Mouse (Mus musculus) MEL (cell line): ENCODE measurements around the gene Kcnj15. TPM values are rescaled to one million over a fixed set of nuclear protein-coding genes. Genes with fewer than 3 reads are reported as not detected.

Experiments used
- DNase-seq: peaks from one replicate; pipeline ENCODE4 v3.0.0; 2011; ENCODE audit warnings: low read depth, low spot score
- H3K27ac ChIP-seq: 2 replicates; pipeline ENCODE4 v1.5.1; 2012; ENCODE audit warnings: low read depth, mild to moderate bottlenecking, control low read depth, low read length, moderate library complexity; ENCODE audit not compliant: control insufficient read depth
- H3K27me3 ChIP-seq, 2 experiments: fragments of 150-350 bp in 1 of 2; sonication (generic) in 1 of 2; 2 replicates each; pipeline ENCODE4 v1.6.1; 2012; ENCODE audit warnings: low read length in 2 of 2, mild to moderate bottlenecking in 2 of 2, improper control_type of control experiment in 1 of 2, moderate library complexity in 1 of 2; ENCODE audit not compliant: insufficient read depth in 2 of 2, control insufficient read depth in 1 of 2
- H3K36me3 ChIP-seq, 2 experiments: 2 replicates each; pipeline ENCODE4 v1.6.1; 2012 to 2014; ENCODE audit warnings: low read length in 2 of 2, improper control_type of control experiment in 1 of 2, inconsistent platforms in 1 of 2, mild to moderate bottlenecking in 1 of 2; ENCODE audit not compliant: insufficient read depth in 2 of 2, control insufficient read depth in 1 of 2
- H3K4me1 ChIP-seq, 2 experiments: fragments of 150-350 bp in 1 of 2; sonication (generic) in 1 of 2; 2 replicates each; pipeline ENCODE4 v1.6.1; 2012; ENCODE audit warnings: low read length in 2 of 2, improper control_type of control experiment in 1 of 2, mild to moderate bottlenecking in 1 of 2; ENCODE audit not compliant: insufficient read depth in 2 of 2, control insufficient read depth in 1 of 2
- H3K4me3 ChIP-seq, 2 experiments: fragments of 150-350 bp in 1 of 2; sonication (generic) in 1 of 2; 2 replicates each; pipeline ENCODE4 v1.5.1; 2012; ENCODE audit warnings: low read depth in 2 of 2, low read length in 2 of 2, mild to moderate bottlenecking in 2 of 2, moderate library complexity in 2 of 2, control low read depth in 1 of 2, improper control_type of control experiment in 1 of 2; ENCODE audit not compliant: control insufficient read depth in 1 of 2, insufficient read depth in 1 of 2
- H3K79me2 ChIP-seq: 2 replicates; pipeline ENCODE4 v1.6.1; 2012; ENCODE audit warnings: mild to moderate bottlenecking, low read length, moderate library complexity; ENCODE audit not compliant: control insufficient read depth, poor library complexity, insufficient read depth
- H3K9ac ChIP-seq: 2 replicates; pipeline ENCODE4 v1.6.1; 2012; ENCODE audit warnings: low read depth, mild to moderate bottlenecking, control low read depth, low read length, moderate library complexity; ENCODE audit not compliant: control insufficient read depth, poor library complexity, severe bottlenecking
- H3K9me3 ChIP-seq: fragments of 150-350 bp; sonication (generic); replicated peaks from 2 replicates; pipeline ENCODE4 v1.6.1; 2012; ENCODE audit warnings: mild to moderate bottlenecking, low read length, improper control_type of control experiment, moderate library complexity; ENCODE audit not compliant: insufficient read depth
- BHLHE40 ChIP-seq: IDR thresholded peaks from 2 replicates; pipeline ENCODE4 v1.6.1; 2012; ENCODE audit warnings: low read depth, mild to moderate bottlenecking, inconsistent platforms, low read length, improper control_type of control experiment, borderline replicate concordance
- CHD1 ChIP-seq: IDR thresholded peaks from 2 replicates; pipeline ENCODE4 v1.6.1; 2012; ENCODE audit warnings: low read depth, mild to moderate bottlenecking, inconsistent platforms, low read length, improper control_type of control experiment
- CHD2 ChIP-seq: IDR thresholded peaks from 2 replicates; pipeline ENCODE4 v1.6.1; 2011; ENCODE audit warnings: low read length, improper control_type of control experiment
- CTCF ChIP-seq, 3 experiments: IDR thresholded peaks in 2 of 3; conservative IDR thresholded peaks in 1 of 3; 2 replicates each; pipeline ENCODE4 v1.5.1; 2011 to 2012; ENCODE audit warnings: low read length in 3 of 3, low read depth in 2 of 3, mild to moderate bottlenecking in 2 of 3, improper control_type of control experiment in 1 of 3, inconsistent platforms in 1 of 3, mixed read lengths in 1 of 3, moderate library complexity in 1 of 3; ENCODE audit not compliant: control insufficient read depth in 1 of 3, insufficient read depth in 1 of 3, poor library complexity in 1 of 3, severe bottlenecking in 1 of 3
- ETS1 ChIP-seq: IDR thresholded peaks from 2 replicates; pipeline ENCODE4 v1.6.1; 2012; ENCODE audit warnings: low read depth, mild to moderate bottlenecking, inconsistent platforms, low read length, improper control_type of control experiment, moderate library complexity
- GABPA ChIP-seq: IDR thresholded peaks from 2 replicates; pipeline ENCODE4 v1.6.1; 2012; ENCODE audit warnings: low read depth, mild to moderate bottlenecking, inconsistent platforms, low read length, improper control_type of control experiment, moderate library complexity
- KAT2A ChIP-seq: conservative IDR thresholded peaks from 2 replicates; pipeline ENCODE4 v1.6.1; 2012; ENCODE audit warnings: low read depth, low read length, improper control_type of control experiment, inconsistent platforms
- MAFK ChIP-seq: IDR thresholded peaks from 2 replicates; pipeline ENCODE4 v1.6.1; 2011; ENCODE audit warnings: low read depth, mild to moderate bottlenecking, low read length, improper control_type of control experiment, borderline replicate concordance
- MAX ChIP-seq: IDR thresholded peaks from 2 replicates; pipeline ENCODE4 v1.6.1; 2011; ENCODE audit warnings: low read length, improper control_type of control experiment
- MEF2A ChIP-seq: IDR thresholded peaks from 2 replicates; pipeline ENCODE4 v1.6.1; 2014; ENCODE audit warnings: low read depth, mild to moderate bottlenecking, inconsistent platforms, low read length, improper control_type of control experiment; ENCODE audit not compliant: poor library complexity, insufficient replicate concordance, severe bottlenecking; ENCODE audit errors: extremely low read depth
- MXI1 ChIP-seq: IDR thresholded peaks from 2 replicates; pipeline ENCODE4 v1.6.1; 2011; ENCODE audit warnings: mild to moderate bottlenecking, low read depth, low read length, improper control_type of control experiment
- MYB ChIP-seq: IDR thresholded peaks from 2 replicates; pipeline ENCODE4 v1.6.1; 2011; ENCODE audit warnings: mild to moderate bottlenecking, low read depth, low read length, improper control_type of control experiment
- NRF1 ChIP-seq: IDR thresholded peaks from 2 replicates; pipeline ENCODE4 v1.6.1; 2014; ENCODE audit warnings: low read depth, mild to moderate bottlenecking, inconsistent platforms, low read length, improper control_type of control experiment, moderate library complexity; ENCODE audit not compliant: poor library complexity, insufficient read depth, severe bottlenecking
- POLR2AphosphoS2 ChIP-seq: IDR thresholded peaks from 2 replicates; pipeline ENCODE4 v1.6.1; 2011; ENCODE audit warnings: low read length, improper control_type of control experiment
- POLR2AphosphoS5 ChIP-seq: IDR thresholded peaks from 2 replicates; pipeline ENCODE4 v1.6.1; 2012; ENCODE audit warnings: low read depth, borderline replicate concordance, mild to moderate bottlenecking, inconsistent platforms, low read length, moderate library complexity, mixed read lengths
- RAD21 ChIP-seq: IDR thresholded peaks from 2 replicates; pipeline ENCODE4 v1.6.1; 2011; ENCODE audit warnings: mild to moderate bottlenecking, low read depth, low read length, improper control_type of control experiment
- RCOR1 ChIP-seq: IDR thresholded peaks from 2 replicates; pipeline ENCODE4 v1.6.1; 2012; ENCODE audit warnings: low read depth, mild to moderate bottlenecking, inconsistent platforms, low read length, improper control_type of control experiment
- SMC3 ChIP-seq: IDR thresholded peaks from 2 replicates; pipeline ENCODE4 v1.6.1; 2011; ENCODE audit warnings: low read depth, low read length, improper control_type of control experiment
- TAL1 ChIP-seq: IDR thresholded peaks from 2 replicates; pipeline ENCODE4 v1.6.1; 2012; ENCODE audit warnings: mild to moderate bottlenecking, inconsistent platforms, low read length, moderate library complexity, mixed read lengths
- TCF12 ChIP-seq: IDR thresholded peaks from 2 replicates; pipeline ENCODE4 v1.6.1; 2014; ENCODE audit warnings: low read depth, mild to moderate bottlenecking, inconsistent platforms, low read length, improper control_type of control experiment, moderate library complexity
- USF2 ChIP-seq, 2 experiments: IDR thresholded peaks; 2 replicates each; pipeline ENCODE4 v1.6.1; 2011 to 2012; ENCODE audit warnings: improper control_type of control experiment in 2 of 2, low read length in 2 of 2, borderline replicate concordance in 1 of 2, inconsistent platforms in 1 of 2, low read depth in 1 of 2, mild to moderate bottlenecking in 1 of 2; ENCODE audit not compliant: insufficient read depth in 1 of 2
- ZC3H11A ChIP-seq: IDR thresholded peaks from 2 replicates; pipeline ENCODE4 v1.6.1; 2012; ENCODE audit warnings: low read depth, mild to moderate bottlenecking, inconsistent platforms, low read length, improper control_type of control experiment
- ZKSCAN1 ChIP-seq: IDR thresholded peaks from 2 replicates; pipeline ENCODE4 v1.6.1; 2012; ENCODE audit warnings: low read depth, mild to moderate bottlenecking, inconsistent platforms, low read length, improper control_type of control experiment, moderate library complexity
- ZMIZ1 ChIP-seq: IDR thresholded peaks from 2 replicates; pipeline ENCODE4 v1.6.1; 2012; ENCODE audit warnings: low read depth, mild to moderate bottlenecking, inconsistent platforms, low read length, improper control_type of control experiment, moderate library complexity
- ZNF384 ChIP-seq: IDR thresholded peaks from 2 replicates; pipeline ENCODE4 v1.6.1; 2012; ENCODE audit warnings: low read depth, mild to moderate bottlenecking, inconsistent platforms, low read length, improper control_type of control experiment
- polyA plus RNA-seq, 2 experiments: library from polyadenylated mRNA; stranded (reverse) in 1 of 2; unstranded in 1 of 2; fragments of >175 nt in 1 of 2; fragments of >200 nt in 1 of 2; gene quantifications; 2 replicates each; pipeline versions ENCODE4 v1.2.1 to v1.2.4; 2012; ENCODE audit warnings: low replicate concordance in 2 of 2, low read depth in 1 of 2; ENCODE audit not compliant: insufficient read length in 2 of 2, insufficient read depth in 1 of 2, missing spikeins in 1 of 2
- total RNA-seq: library from RNA; depleted of rRNA; stranded (reverse); fragments of 300-350 nt; gene quantifications from 2 replicates; pipeline ENCODE4 v1.2.3, GENCODE M21; 2012

Gene Kcnj15
- total and polyA plus RNA-seq, 3 experiments: not detected

DNA sequence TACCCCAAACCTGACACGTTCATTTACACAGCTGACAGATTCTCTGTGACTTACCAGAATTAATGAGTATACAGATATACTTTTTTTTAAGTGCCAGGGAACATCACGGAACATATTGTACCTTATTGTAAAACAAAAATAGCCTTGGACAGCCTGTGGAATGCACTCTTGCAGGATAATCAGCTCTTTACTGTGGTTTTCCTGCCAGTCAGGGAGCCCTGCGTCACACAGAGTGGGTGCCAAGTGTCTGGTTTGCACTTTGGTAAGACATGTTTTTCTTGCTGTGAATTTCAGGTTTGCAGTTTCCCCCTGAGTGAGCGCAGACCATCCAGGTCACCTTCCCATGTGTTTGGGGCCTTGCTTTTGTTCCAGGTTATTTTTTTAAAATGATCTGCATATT, 15.8 kb upstream of the Kcnj15 start:
- H3K36me3 ChIP-seq: no peaks in the 10 kb centered on the region
- no peaks in the 10 kb centered on the region for H3K79me2 ChIP-seq
- H3K9me3 ChIP-seq: no peaks in the 10 kb centered on the region
- TF ChIP-seq NRF1 (no peak), KAT2A (no peak), MXI1 (no peak), POLR2AphosphoS5 (no peak), SMC3 (no peak), BHLHE40 (no peak), ZC3H11A (no peak), CTCF (IDR thresholded peaks at IDR 0.05 in 2 of 3, conservative IDR thresholded peaks at IDR 0.05 in 1 of 3; ENCODE audit: control insufficient read depth in 1 of 3, insufficient read depth in 1 of 3, low read depth in 2 of 3, low read length in 3 of 3, poor library complexity in 1 of 3, severe bottlenecking in 1 of 3) (no peak), MEF2A (no peak), RAD21 (no peak), POLR2AphosphoS2 (no peak), MAFK (no peak), MYB (no peak), ZKSCAN1 (no peak), CHD2 (no peak), ZNF384 (no peak), GABPA (no peak), ETS1 (no peak), TAL1 (no peak), MAX (no peak)
- no peak overlapping the region for H3K9ac ChIP-seq
- no peaks in the 10 kb centered on the region for H3K27me3 ChIP-seq
- no peak for DNase-seq
- no peaks in the 10 kb centered on the region for H3K4me1 ChIP-seq
- H3K27ac ChIP-seq: no peak overlapping the region
- no peak overlapping the region for H3K4me3 ChIP-seq

GRCm38 (mm10) chr16:95242114-95242513, 15.2 kb upstream of the Kcnj15 start:
- Histone ChIP-seq H3K36me3 (no peaks in the 10 kb centered on the region), H3K4me3 (no peak overlapping the region), H3K9me3 (no peaks in the 10 kb centered on the region), H3K79me2 (no peaks in the 10 kb centered on the region)
- no peak for DNase-seq
- TF ChIP-seq NRF1 (no peak), CHD1 (no peak), ZNF384 (no peak), ZMIZ1 (no peak), ZKSCAN1 (no peak), GABPA (no peak), KAT2A (no peak), MEF2A (no peak), MAFK (no peak), TCF12 (no peak), USF2 (IDR thresholded peaks at IDR 0.05; ENCODE audit: borderline replicate concordance in 1 of 2, insufficient read depth in 1 of 2, low read depth in 1 of 2, low read length in 2 of 2) (no peak), MYB (no peak), RCOR1 (no peak), ZC3H11A (no peak), BHLHE40 (no peak), MXI1 (no peak)
- TF ChIP-seq, all 39 proteins: peak for 0
- Histone ChIP-seq H3K27me3 (no peaks in the 10 kb centered on the region), H3K4me1 (no peaks in the 10 kb centered on the region), H3K27ac (no peak overlapping the region), H3K9ac (no peak overlapping the region)
